Mouse (Mus musculus): ENCODE results near the gene Unc5cl.

Gene Unc5cl

DNA sequence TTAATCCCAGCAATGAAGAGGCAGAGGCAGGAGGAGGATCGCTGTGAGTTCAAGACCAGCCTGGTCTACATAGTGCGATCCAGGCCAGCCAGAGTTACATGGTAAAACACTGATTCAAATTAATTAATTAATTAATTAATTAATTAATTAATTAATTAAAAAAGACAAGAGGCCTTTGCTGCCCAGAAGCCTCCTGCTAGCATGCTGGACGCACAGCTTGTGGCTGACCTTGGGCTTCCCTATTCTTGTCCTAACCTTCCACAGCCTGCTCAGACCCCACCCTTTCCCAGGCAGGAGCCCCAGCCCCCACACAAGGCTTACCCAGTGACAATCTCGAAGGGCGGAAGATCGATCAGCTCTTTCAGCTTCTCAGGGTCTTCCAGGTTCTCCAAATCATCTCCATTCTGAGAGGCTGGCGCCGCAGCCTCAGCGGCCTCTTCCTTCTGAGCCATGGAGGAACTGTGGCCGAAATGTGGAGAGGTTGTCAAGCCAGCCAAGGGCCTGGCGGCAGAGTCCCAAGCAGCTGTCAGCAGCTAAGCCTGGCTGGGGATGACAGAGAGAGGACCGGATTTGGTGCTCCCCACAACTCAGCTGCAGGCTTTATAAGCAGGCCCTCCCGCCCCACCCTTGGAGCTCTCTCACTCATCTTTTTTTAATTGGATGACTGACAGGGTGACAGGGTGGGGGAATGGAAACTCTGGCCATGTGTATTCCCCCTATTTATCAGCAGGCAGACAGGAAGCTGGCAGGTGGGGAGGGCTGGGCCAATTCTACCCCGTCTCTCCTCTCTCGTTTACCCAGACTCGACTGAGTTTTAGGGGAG is 22.3 kb upstream of the Unc5cl start, which contains the start of gene Apobec2:
Gene Apobec2, minus strand, starts transcription at position 773 of the 823 bp plus-strand sequence.
- DNase-seq (ENCODE audit: low read depth, low spot score), result no peak

DNA sequence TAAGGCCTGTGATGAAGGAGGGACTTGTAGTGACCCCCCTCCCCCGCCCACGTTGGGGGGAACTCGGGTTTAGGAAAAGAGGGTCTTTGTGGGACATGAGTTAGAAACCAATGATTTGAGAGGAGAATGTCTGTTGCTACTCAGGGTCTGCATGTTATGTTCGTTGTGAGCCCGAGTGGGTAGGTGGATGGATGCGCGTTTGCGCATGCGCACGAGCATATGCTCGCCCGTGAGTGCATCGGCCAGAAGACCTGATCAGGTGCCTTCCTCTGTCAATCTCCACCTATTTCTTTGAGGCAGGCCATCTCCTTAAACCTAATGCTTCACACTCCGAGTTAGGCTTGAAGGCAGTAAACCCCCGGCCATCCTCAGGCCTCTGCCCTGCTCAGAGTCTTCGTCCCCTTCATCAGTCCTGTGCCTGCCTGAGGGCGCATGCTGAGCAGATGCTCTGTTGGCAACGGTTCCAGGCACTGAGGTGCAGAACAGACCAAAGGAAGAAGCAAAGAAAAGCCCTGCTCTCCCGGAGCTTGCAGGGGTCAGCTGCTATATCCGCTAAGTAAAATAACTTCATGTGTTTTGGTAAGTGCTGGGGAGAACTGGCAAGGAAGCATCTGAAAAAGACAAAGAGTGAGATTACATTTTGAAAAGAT is 21.6 kb upstream of the Unc5cl start:
- DNase-seq (ENCODE audit: low read depth, low spot score), result no peak

DNA sequence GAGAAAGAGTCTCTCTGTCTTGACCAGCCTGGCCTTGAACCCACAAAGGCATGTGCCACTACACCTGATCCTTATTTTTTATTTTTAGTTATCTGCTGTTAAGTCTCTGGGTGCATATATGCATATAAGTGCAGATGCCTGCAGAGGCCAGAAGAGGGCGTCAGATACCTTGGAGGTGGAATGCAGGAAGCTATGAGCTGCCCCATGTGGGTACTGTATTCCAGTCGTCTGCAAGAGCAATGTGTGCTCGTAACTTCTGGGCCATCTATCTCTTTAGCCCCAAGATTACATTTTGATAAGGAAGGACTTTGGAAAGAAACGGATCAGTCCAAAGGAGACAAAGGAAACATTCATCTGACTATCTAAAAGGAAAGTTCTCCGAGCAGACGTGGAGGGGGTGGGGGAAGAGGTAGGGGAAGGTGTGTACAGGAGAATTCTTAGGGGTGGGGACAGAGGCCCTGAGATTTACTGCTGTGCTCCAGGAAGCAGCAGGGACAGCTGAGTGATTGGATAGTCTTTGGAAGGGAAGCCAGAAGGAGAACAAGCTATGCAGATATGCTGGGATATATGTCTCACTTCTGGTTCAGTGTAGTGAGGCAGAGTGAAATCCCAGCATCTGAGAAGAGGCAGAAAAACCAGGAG is 20.9 kb upstream of the Unc5cl start:
- DNase-seq (ENCODE audit: low read depth, low spot score), result no peak

DNA sequence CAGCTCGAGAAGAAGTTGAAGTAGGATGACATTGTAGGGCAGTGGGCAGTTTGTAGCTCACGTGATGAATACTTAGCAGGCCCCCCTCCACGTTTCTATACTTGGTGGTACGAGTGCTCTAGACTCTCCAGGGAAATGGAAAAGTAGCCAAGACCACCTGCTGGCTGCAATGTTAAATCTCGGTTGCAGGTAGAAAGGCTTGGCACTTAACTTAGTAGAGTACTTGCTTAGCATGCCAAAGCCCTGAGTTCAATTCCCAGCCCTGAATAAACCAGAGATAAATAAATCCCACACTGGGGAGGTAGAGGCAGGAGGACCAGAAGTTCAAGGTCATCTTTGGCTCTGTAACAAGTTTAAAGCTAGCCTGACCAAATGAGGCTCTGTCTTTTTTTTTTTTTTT is 20.2 kb upstream of the Unc5cl start:
- no peak for DNase-seq (ENCODE audit: low read depth, low spot score)

DNA sequence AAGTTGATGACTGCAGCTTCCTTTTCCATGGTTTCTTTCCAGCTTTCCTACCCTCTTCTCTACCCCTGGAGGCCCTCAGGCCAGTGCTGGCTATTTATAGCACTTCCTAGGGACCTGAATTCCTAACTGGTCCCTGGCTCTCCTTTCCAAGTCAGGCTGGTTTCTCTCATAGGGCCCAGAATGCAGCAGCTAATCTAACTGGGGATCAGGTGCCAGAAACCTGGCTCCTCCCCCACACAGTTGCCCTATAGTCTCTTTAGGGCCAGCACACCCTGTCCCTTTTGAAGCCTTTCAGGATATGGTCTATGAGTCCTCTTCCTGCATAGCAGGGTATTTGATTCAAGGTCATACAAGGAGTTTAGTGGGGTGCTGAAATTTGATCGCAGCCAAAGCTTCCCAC is 18.2 kb upstream of the Unc5cl start:
- no peak for DNase-seq (ENCODE audit: low read depth, low spot score)

DNA sequence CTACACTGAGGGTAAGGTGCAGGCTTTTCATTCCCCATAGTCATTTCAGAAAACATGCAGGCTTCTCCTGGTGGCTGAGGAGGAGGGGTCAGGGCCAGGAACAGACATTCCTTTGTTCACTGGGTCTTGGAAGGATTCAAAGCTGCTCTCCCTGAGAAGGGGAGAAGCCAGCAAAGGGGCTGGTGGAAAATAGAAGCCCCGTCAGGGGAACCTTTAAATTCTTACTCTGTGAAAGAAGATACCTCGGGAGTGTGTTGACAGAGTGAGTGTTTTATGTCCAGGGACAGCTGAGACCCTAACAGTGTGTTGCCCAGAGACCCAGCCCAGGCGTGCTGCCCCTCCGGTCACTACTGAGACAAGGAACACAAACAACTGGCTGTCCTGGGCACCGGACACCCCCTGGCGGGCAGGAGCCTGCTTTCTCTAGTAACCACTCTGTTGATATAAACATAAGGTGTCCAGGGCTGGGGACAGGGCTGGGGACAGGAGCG is 17.2 kb upstream of the Unc5cl start:
- DNase-seq (ENCODE audit: low read depth, low spot score), result no peak

DNA sequence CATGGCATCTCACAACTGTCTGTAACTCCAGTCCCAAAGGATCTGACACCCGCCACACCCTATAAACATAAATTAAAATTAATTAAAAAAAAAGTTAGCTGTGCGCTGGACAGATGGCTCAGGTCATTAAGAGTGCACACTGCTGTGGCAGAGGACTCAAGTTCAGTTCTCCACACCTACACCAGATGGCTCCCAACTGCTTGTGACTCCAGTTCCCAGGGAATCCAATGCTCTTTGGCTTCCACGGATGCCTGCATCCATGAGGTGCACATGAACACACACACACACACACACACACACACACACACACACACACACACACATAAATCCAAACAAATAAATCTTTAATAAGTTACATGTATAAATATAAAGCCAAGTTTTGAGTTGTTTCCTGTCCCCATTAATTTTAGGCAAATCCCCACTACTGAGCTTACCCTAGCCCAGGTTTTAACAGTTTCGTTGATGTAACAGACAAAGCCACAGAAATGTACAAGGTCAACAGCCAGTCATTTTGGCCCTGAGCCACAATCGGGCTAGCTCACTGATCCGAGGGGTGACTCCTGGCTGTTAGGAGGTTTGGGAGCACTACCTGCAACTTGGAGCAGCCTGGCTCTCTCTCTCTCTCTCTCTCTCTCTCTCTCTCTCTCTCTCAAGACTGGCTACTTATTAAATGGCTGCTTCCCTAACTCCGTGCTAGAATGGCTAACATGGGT is 11.8 kb upstream of the Unc5cl start:
- no peak for DNase-seq (ENCODE audit: low read depth, low spot score)

DNA sequence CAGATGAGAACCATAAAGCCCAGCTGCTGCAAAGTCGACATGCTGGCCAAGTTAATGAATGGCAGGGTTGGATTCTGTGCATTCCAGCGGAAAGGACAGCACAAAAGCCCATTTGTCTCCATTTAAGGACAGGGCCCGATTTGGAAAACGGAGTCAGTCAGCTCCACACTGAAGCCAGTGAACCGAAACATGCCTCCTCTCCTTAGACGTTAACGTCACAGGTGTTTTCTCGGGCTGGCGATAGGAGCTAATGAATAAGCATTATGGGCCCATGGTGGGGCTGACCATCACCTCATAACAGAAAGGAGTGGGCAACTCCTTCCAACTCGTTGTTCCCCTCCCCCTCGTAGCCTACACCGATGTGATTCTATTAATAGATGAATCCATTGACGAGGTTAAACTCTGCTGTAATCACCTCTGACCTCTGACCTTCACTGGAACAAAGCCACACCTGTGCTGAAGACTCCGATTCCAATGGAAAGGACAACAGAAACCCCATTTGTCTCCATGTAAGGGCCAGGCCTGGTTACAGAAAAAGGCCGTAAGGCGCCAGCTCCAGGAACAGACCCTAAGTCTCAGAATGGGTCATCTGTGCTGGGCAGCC is 11.1 kb upstream of the Unc5cl start:
- no peak for DNase-seq (ENCODE audit: low read depth, low spot score)

DNA sequence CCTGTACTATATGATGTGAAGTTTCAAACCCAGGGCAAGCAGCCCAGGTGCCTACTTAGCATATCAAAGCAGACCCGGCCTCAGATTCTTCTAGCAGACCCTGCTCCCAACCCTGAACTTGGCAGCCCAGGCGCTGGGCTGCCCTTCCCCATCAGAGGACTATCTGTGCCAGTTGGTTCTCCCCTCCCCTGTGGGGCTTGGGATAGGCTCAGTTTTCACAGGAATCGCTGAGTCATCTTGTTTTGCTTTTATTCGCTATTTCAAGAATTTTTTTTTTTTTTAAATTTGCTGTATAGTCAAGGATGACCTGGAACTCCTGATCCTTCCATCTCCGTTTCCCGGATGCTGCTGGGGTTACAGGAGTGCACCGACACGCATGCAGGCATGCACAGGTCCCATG is 7.0 kb upstream of the Unc5cl start:
- no peak for DNase-seq (ENCODE audit: low read depth, low spot score)

DNA sequence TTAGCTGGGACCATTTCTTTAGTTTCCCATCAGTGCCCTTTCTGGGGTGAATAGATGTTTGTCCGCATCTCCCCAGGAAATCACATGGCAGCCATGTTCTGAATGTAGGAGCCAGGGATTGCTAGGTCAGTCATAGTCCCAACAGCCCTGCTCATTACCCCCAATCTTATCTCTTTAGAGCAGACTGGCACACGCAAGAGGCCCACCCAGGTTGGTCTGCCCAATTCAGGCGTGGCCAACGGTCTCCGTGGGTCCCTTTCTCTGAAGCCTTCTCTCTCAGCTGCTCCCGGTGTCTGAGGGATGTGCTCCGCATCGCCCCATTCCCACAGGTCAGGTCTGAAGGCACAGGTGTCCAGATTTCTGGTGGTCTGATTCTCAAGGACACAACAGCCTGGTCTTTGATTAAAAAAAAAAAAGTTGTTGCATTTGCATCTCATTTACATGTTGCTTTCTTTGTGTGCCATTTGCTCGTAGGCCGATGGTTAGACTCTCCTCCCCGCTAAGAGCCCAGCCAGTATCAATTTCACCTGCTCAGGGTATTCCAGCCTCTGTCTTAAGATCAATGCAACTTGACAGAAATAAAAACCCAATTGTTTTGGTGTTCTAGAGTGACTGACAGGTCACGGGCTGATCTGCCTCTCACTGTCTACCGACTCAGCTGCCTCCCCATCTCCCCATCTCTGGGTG is 3.9 kb upstream of the Unc5cl start:
- DNase-seq (ENCODE audit: low read depth, low spot score), result no peak

DNA sequence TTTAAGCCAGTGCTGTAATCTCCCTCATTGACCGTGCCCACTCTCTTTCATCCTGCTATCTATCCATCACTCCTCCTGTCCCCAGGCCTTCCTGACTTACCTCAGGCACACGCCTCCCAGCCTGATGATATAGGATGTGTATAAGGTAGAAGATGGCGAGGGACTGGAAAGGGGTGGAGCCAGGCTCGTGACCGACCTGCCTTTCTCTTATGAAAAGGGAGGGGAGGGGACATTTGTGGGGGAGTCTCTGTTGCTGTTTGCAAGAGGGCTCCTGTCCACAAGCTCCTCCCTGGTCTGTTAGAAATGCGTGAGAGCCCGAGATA is 3.4 kb upstream of the Unc5cl start, which contains the start of gene Tspo2:
Gene Tspo2, minus strand, starts transcription at position 170 of the 323 bp plus-strand sequence.
- no peak for DNase-seq (ENCODE audit: low read depth, low spot score)

DNA sequence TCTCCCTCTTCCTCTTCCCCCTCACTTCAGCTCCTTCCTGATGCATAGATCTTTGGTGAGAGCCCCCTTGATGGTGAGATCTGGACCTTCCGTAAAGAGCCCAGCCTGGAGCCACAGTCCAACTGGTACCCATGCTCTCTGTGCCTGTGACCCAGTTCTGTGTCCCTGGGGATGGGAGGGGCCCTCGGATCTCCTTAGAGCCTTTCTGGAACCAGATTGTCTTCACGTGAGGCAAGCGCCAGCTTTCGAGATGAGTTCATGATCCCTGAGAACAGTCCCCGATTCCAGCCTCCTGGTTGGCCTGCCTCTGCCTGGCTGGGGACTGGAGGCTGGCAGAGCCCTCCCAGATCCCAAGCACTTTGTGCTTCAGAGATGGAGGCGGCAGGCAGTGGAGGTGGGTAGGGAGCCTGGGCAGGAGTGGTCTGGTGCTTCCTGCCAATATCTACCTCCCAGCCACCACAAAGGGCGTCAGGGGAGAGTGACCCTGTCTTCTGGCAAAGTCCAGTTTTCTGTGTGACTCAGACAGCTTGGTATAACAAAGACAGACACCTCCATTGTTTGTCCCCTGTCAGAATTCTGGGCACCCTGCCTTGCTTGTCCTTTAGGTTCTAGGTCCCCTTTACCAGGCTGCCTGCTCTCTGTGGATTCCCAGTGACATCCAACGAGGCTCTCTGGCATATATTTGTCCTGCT is 2.8 kb upstream of the Unc5cl start:
- DNase-seq (ENCODE audit: low read depth, low spot score), result no peak

DNA sequence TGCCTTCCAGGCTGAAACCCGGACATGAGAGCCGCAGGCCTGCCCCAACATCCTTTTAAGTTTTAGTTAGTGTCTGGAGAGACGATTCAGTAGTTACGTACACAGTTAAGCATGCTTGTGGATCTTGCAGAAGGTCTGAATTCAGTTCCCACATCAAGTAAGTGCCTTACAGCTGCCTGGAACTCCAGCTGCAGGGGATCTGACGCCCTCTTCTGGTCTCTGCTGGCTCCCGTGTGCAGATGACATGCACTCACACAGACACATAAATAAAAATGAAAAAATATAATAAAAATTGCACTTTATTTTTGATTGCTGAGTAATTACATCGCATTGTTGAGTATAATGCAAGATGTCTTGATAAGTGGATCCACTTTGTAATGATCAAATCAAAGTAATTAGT is 1.2 kb upstream of the Unc5cl start:
- no peak for DNase-seq (ENCODE audit: low read depth, low spot score)

DNA sequence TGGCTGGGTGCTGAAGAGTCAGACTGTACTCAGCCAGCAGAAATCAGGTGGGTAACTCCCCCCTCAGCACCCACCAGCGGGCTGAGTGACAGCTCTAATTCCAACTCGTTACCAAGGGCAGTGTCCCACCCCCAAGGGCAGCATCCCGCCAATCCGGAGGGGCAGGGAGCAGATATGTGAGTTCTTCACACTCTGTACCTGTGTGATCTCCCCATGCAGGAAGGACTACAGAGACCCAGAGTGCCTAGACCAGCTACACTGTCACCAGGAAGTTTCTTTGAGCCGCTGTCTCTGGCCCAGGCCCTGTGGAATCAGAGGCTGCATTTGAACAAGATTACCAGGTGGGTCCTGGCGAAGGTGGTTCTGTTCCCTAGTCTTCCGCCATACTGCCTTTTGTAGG is 511 bp upstream of the Unc5cl start:
- no peak for DNase-seq (ENCODE audit: low read depth, low spot score)

DNA sequence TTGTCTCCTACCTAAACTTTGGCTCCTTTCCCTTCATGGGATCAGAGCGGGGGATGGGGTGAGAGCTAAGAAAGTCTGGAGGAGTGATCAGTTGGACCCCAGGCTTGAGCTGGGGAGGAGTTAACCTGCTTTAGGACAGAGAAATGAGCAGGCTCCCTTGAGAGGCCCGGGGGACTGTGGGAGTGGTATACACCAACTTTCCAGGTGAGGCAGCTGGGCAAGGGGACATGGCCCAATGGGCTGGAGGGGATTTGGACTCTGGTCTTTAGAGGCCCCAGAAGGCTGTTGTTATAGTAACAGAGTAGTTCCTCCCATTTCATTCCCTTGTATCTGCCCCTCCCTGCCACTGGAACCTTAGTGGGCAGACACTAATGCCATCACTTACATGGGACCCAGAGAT is 1.3 kb downstream of the Unc5cl start:
- DNase-seq (ENCODE audit: low read depth, low spot score), result no peak

DNA sequence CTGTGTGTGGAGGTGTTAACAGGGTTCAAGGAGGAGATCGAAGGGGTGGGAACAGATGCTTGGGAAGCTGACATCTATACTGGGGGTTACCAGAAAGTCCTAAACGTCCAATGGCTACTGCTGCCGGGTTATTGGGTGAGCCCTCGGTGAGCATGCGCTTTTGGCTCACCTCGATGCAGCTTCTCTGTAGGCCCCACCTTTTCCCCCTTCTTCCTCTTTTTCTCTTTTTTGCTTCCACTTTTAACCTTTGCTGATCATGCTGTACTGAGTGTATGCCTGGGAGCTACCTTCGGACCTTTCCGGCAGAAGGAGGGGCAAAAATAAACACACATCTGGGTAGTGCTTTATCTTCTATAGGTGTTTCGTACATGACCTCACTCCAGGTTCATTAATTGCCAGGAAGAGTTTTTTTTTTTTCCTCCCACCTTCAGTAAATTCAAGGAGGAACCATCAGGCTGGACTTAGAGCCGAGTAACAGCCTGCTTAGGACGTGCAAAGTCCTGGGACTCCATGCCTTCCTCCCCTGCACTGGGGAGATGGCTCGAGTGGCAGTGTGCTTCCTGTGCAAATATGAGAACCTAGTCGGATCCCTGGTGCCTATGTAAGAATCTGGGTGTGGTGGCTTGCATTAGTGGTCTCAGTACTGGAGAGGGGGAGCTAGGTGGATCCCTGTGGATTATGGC is 3.4 kb downstream of the Unc5cl start:
- DNase-seq (ENCODE audit: low read depth, low spot score), result no peak

DNA sequence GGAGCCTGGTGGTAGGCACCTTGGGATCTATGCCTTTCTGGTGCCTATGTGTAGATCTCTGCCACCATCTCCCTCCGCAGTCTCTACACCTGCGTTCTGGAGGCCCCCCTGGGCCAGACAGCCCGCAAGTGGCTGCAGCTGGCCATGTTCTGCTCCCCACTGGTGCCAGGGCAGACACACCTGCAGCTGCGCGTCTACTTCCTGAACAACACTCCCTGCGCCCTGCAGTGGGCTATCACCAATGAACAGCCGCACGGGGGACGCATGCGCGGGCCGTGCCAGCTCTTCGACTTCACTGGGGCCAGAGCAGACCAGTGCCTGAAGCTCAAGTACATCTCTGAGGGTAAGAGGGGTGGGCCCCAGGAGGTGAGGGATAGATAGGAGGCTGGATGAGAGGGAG is 7.4 kb downstream of the Unc5cl start:
- no peak for DNase-seq (ENCODE audit: low read depth, low spot score)

DNA sequence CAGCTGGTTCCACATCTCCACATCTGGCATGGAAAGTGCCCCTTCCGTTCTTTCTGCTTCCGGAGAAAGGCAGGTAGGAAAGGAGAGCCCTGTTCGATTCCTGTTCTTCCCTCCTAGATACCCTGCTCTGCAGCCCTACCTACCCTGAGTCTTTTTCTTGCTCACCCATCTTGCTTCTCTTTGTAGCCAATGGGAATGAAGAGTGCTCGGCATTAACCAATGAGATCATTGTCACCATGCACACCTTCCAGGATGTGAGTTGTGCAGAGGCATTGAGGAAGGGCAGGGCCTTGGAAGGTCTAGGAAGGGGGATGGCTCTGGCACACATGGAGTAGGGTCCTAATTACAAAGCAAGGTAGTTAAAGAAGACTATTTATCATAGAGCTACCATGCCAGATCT is 8.7 kb downstream of the Unc5cl start:
- DNase-seq (ENCODE audit: low read depth, low spot score), result no peak

DNA sequence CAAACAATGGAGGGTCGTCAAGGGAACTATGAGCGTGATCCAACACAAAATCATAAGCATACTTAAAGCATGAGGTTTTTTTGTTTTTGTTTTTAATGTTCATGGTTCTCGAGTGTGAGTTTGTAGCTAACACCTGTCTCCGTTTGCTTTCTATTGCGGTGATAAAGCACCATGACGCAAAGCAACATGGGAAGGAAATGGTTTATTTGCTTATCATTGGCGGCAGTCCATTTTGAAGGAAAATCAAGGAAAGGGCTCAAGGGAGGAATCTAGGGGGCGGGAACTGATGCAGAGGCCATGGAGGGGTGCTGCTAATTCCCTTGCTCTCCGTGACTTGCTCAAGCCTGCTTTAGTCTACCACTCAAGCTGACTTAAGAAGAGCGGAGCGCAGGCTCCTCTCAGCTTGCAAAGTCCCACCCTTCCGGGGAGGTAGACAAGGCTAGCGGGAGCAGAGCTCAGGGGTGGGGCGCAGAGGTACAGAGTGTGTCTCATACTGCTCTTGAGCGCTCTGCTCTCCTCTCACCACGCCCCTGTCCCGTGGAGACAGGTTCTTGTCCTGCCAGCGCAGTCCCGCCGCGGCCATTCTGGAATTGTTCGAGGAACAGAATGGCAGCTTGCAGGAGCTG is 12.2 kb downstream of the Unc5cl start:
- no peak for DNase-seq (ENCODE audit: low read depth, low spot score)
